Mouse (Mus musculus): Measurements from ENCODE around the gene Hps4. TPM values are rescaled to one million over a fixed set of nuclear protein-coding genes. Genes with fewer than 3 reads are reported as not detected.
A peak's percentile ranks its signal among the peaks of the same experiment; 100 is the strongest.
"Not testable (repeated sequence)": the region's sequence is repeated elsewhere in the genome, so short reads cannot be mapped to it uniquely, and the experiment has no call there.

Hps4 gene
- polyA plus RNA-seq, 1 experiment from 2014 or later, result 37.6 TPM

- Histone ChIP-seq H3K4me3 (replicated peaks; ENCODE audit: low read length) (no peak overlapping the region), H3K27me3 (replicated peaks; ENCODE audit: control insufficient read depth, insufficient read depth, low read length) (no peaks in the 10 kb centered on the region), H3K36me3 (ENCODE audit: control insufficient read depth, insufficient read depth) (no peaks in the 10 kb centered on the region), H3K4me1 (replicated peaks; ENCODE audit: control insufficient read depth, insufficient read depth, low read length) (peaks cover 12% of the 10 kb centered on the region), H3K9me3 (ENCODE audit: control insufficient read depth, low read length) (no peaks in the 10 kb centered on the region), H3K27ac (ENCODE audit: low read length) (no peak overlapping the region), H3K9ac (replicated peaks; ENCODE audit: low read depth, low read length) (no peak overlapping the region), H3K4me2 (ENCODE audit: low read length) (no peak overlapping the region)
- ATAC-seq, result no peak
- 79% methylated on average over 10 of the region's 10 CpGs for WGBS
These were observed 56.4 kb downstream of the Hps4 start for GRCm38 (mm10) chr5:112399284-112399683.

- 76% methylated on average over 3 of the region's 3 CpGs for WGBS
- Histone ChIP-seq H3K27me3 (replicated peaks; ENCODE audit: control insufficient read depth, insufficient read depth, low read length) (no peaks in the 10 kb centered on the region), H3K9ac (replicated peaks; ENCODE audit: low read depth, low read length) (no peak overlapping the region), H3K27ac (ENCODE audit: low read length) (no peak overlapping the region), H3K4me2 (ENCODE audit: low read length) (no peak overlapping the region), H3K4me3 (replicated peaks; ENCODE audit: low read length) (no peak overlapping the region), H3K9me3 (ENCODE audit: control insufficient read depth, low read length) (no peaks in the 10 kb centered on the region), H3K36me3 (ENCODE audit: control insufficient read depth, insufficient read depth) (no peaks in the 10 kb centered on the region), H3K4me1 (replicated peaks; ENCODE audit: control insufficient read depth, insufficient read depth, low read length) (0 out of 2 replicates have a peak, but pooled peaks cover 2% of the 10 kb centered on the region)
- no peak for ATAC-seq
These were observed 59.6 kb downstream of the Hps4 start for GRCm38 (mm10) chr5:112402437-112402836.

GRCm38 (mm10) chr5:112406017-112406416 lies 63.1 kb downstream of the Hps4 start:
- H3K4me3 ChIP-seq (replicated peaks; ENCODE audit: low read length), result no peak overlapping the region
- no peaks in the 10 kb centered on the region for H3K36me3 ChIP-seq (ENCODE audit: control insufficient read depth, insufficient read depth)
- no peak overlapping the region for H3K9ac ChIP-seq (replicated peaks; ENCODE audit: low read depth, low read length)
- H3K9me3 ChIP-seq (ENCODE audit: control insufficient read depth, low read length), result no peaks in the 10 kb centered on the region
- no peak for ATAC-seq
- H3K4me1 ChIP-seq (replicated peaks; ENCODE audit: control insufficient read depth, insufficient read depth, low read length), result peaks cover 9% of the 10 kb centered on the region
- no peaks in the 10 kb centered on the region for H3K27me3 ChIP-seq (replicated peaks; ENCODE audit: control insufficient read depth, insufficient read depth, low read length)
- H3K27ac ChIP-seq (ENCODE audit: low read length), result no peak overlapping the region
- H3K4me2 ChIP-seq (ENCODE audit: low read length), result no peak overlapping the region
- WGBS, result 69% methylated on average over 3 of the region's 3 CpGs

- H3K9ac ChIP-seq (replicated peaks; ENCODE audit: low read depth, low read length), result no peak overlapping the region
- H3K27ac ChIP-seq (ENCODE audit: low read length), result no peak overlapping the region
- no peak overlapping the region for H3K4me2 ChIP-seq (ENCODE audit: low read length)
- 57% methylated on average over 5 of the region's 5 CpGs for WGBS
- no peaks in the 10 kb centered on the region for H3K27me3 ChIP-seq (replicated peaks; ENCODE audit: control insufficient read depth, insufficient read depth, low read length)
- H3K36me3 ChIP-seq (ENCODE audit: control insufficient read depth, insufficient read depth), result no peaks in the 10 kb centered on the region
- ATAC-seq, result no peak
- H3K4me3 ChIP-seq (replicated peaks; ENCODE audit: low read length), result no peak overlapping the region
- H3K4me1 ChIP-seq (replicated peaks; ENCODE audit: control insufficient read depth, insufficient read depth, low read length), result peaks cover 24% of the 10 kb centered on the region
- H3K9me3 ChIP-seq (ENCODE audit: control insufficient read depth, low read length), result no peaks in the 10 kb centered on the region
These were observed 66.4 kb downstream of the Hps4 start for GRCm38 (mm10) chr5:112409274-112409673.

- Histone ChIP-seq H3K9me3 (ENCODE audit: control insufficient read depth, low read length) (no peaks in the 10 kb centered on the region), H3K4me2 (ENCODE audit: low read length) (peak overlapping the region; percentile 38; the same call in 1 of the 2 replicates), H3K27ac (ENCODE audit: low read length) (peak overlapping the region; percentile 71), H3K36me3 (ENCODE audit: control insufficient read depth, insufficient read depth) (no peaks in the 10 kb centered on the region), H3K4me3 (replicated peaks; ENCODE audit: low read length) (no peak overlapping the region), H3K27me3 (replicated peaks; ENCODE audit: control insufficient read depth, insufficient read depth, low read length) (no peaks in the 10 kb centered on the region), H3K4me1 (replicated peaks; ENCODE audit: control insufficient read depth, insufficient read depth, low read length) (peaks cover 24% of the 10 kb centered on the region), H3K9ac (replicated peaks; ENCODE audit: low read depth, low read length) (peak overlapping the region; percentile 23)
- WGBS, result 15% methylated on average over 11 of the region's 11 CpGs
- ATAC-seq, result peak; percentile 16; the same call in 1 of the 2 replicates
These were observed 68.2 kb downstream of the Hps4 start for GRCm38 (mm10) chr5:112411072-112411471.

GRCm38 (mm10) chr5:112411514-112412335 lies 68.8 kb downstream of the Hps4 start:
- Histone ChIP-seq H3K9me3 (ENCODE audit: control insufficient read depth, low read length) (no peaks in the 10 kb centered on the region), H3K9ac (replicated peaks; ENCODE audit: low read depth, low read length) (no peak overlapping the region), H3K27me3 (replicated peaks; ENCODE audit: control insufficient read depth, insufficient read depth, low read length) (no peaks in the 10 kb centered on the region), H3K4me3 (replicated peaks; ENCODE audit: low read length) (no peak overlapping the region), H3K27ac (ENCODE audit: low read length) (peak overlapping the region; percentile 71), H3K36me3 (ENCODE audit: control insufficient read depth, insufficient read depth) (no peaks in the 10 kb centered on the region), H3K4me2 (ENCODE audit: low read length) (peak overlapping the region; percentile 38), H3K4me1 (replicated peaks; ENCODE audit: control insufficient read depth, insufficient read depth, low read length) (peaks cover 24% of the 10 kb centered on the region)
- ATAC-seq, result peak; percentile 75
- 14% methylated on average over 19 of the region's 19 CpGs for WGBS

- WGBS, result 88% methylated on average over 4 of the region's 4 CpGs
- not testable (repeated sequence) for H3K27me3 ChIP-seq (replicated peaks; ENCODE audit: control insufficient read depth, insufficient read depth, low read length); H3K36me3 ChIP-seq (ENCODE audit: control insufficient read depth, insufficient read depth); H3K4me3 ChIP-seq (replicated peaks; ENCODE audit: low read length); ATAC-seq; H3K4me2 ChIP-seq (ENCODE audit: low read length); H3K9ac ChIP-seq (replicated peaks; ENCODE audit: low read depth, low read length); H3K9me3 ChIP-seq (ENCODE audit: control insufficient read depth, low read length); H3K27ac ChIP-seq (ENCODE audit: low read length)
- peaks cover 24% of the 10 kb centered on the region for H3K4me1 ChIP-seq (replicated peaks; ENCODE audit: control insufficient read depth, insufficient read depth, low read length)
These were observed 69.9 kb downstream of the Hps4 start for GRCm38 (mm10) chr5:112412781-112413180.

GRCm38 (mm10) chr5:112416673-112417072 lies 73.8 kb downstream of the Hps4 start:
- H3K27ac ChIP-seq (ENCODE audit: low read length), result no peak overlapping the region
- no peaks in the 10 kb centered on the region for H3K9me3 ChIP-seq (ENCODE audit: control insufficient read depth, low read length)
- H3K9ac ChIP-seq (replicated peaks; ENCODE audit: low read depth, low read length), result no peak overlapping the region
- 55% methylated on average over 5 of the region's 5 CpGs for WGBS
- peaks cover 11% of the 10 kb centered on the region for H3K4me1 ChIP-seq (replicated peaks; ENCODE audit: control insufficient read depth, insufficient read depth, low read length)
- H3K4me2 ChIP-seq (ENCODE audit: low read length), result no peak overlapping the region
- no peaks in the 10 kb centered on the region for H3K27me3 ChIP-seq (replicated peaks; ENCODE audit: control insufficient read depth, insufficient read depth, low read length)
- no peak for ATAC-seq
- H3K4me3 ChIP-seq (replicated peaks; ENCODE audit: low read length), result no peak overlapping the region
- no peaks in the 10 kb centered on the region for H3K36me3 ChIP-seq (ENCODE audit: control insufficient read depth, insufficient read depth)

GRCm38 (mm10) chr5:112418023-112418422 lies 75.1 kb downstream of the Hps4 start:
- peaks cover 3% of the 10 kb centered on the region for H3K4me1 ChIP-seq (replicated peaks; ENCODE audit: control insufficient read depth, insufficient read depth, low read length)
- H3K27ac ChIP-seq (ENCODE audit: low read length), result no peak overlapping the region
- H3K4me3 ChIP-seq (replicated peaks; ENCODE audit: low read length), result no peak overlapping the region
- H3K9ac ChIP-seq (replicated peaks; ENCODE audit: low read depth, low read length), result no peak overlapping the region
- no peak overlapping the region for H3K4me2 ChIP-seq (ENCODE audit: low read length)
- 43% methylated on average over 4 of the region's 4 CpGs for WGBS
- no peaks in the 10 kb centered on the region for H3K9me3 ChIP-seq (ENCODE audit: control insufficient read depth, low read length)
- no peaks in the 10 kb centered on the region for H3K36me3 ChIP-seq (ENCODE audit: control insufficient read depth, insufficient read depth)
- no peaks in the 10 kb centered on the region for H3K27me3 ChIP-seq (replicated peaks; ENCODE audit: control insufficient read depth, insufficient read depth, low read length)
- ATAC-seq, result no peak

Data from forebrain, embryonic 16.5 days (tissue).